Mouse (Mus musculus): ENCODE results near the gene Col28a1.

DNA sequence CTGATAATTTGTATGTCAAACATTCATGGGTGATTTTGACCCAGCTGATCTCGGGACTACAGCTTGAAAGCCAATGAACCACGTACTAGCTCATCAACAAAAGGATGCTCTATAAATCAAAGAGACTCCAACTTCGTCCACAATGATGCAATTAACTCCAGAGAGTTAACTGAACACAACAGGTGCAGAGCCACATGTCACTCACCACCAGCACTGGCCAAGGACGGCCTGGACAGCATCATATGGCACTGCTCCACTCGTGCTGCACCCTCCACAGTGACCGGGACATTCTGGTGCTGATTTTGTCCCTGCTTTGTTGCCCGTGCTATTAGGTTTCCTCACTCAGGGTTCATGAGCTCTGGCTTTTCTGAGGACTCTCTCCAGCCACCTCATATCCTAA is 107.6 kb downstream of the Col28a1 start:
- TF ChIP-seq POLR2A (IDR thresholded peaks at IDR 0.05; ENCODE audit: insufficient read depth, low read depth, low read length): no peak
- TF ChIP-seq CTCF (IDR thresholded peaks at IDR 0.05; ENCODE audit: insufficient read depth, low read depth, low read length): no peak
